Mouse (Mus musculus): ENCODE measurements around the gene Asap2. TPM values are rescaled to one million over a fixed set of nuclear protein-coding genes. Genes with fewer than 3 reads are reported as not detected.

Asap2 gene
- total RNA-seq, 2 experiments from 2014 or later: 43.2 to 45.6 TPM

DNA sequence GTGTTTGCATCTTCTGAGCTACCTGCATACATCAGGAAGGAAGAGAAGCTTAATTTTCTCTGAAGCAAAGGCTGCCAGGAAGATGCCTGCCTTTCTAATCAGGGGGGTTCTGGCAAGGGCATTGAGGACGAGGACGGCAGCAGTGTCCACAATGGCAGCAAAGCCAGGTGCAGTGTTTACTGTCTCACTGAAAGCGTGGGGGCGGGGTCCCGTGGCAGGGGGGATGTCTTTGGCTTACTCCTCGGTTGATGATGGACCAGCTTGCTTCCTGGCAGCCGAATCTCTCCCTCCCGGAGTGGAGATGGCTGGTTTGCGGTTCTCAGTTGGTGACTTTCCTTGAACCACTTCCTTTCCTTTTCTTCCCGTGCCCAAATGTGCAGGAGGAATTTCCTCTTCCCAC, 142.3 kb downstream of the Asap2 start:
- no peak for DNase-seq (ENCODE audit: low spot score in 2 of 2)

DNA sequence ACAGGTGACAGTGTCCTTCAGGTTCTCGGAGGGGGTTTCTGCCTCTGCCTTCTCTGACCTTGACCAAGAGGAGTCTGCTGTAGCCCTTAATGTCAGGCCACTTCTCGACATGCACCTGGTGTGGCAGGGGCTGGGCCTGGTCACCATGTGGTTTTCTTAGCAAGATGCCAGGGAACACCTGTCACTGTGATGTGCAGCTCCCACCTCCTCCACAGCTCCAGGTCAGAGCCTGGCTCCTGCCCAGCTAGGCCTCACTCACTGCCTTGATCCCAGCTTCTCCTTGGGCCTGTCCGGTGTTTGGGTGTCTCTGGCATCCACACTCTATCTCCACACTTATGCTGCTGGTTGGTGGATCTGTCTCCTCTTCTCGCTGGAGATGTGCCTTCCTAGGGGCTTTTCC, 142.8 kb downstream of the Asap2 start:
- no peak for DNase-seq (ENCODE audit: low spot score in 2 of 2)

DNA sequence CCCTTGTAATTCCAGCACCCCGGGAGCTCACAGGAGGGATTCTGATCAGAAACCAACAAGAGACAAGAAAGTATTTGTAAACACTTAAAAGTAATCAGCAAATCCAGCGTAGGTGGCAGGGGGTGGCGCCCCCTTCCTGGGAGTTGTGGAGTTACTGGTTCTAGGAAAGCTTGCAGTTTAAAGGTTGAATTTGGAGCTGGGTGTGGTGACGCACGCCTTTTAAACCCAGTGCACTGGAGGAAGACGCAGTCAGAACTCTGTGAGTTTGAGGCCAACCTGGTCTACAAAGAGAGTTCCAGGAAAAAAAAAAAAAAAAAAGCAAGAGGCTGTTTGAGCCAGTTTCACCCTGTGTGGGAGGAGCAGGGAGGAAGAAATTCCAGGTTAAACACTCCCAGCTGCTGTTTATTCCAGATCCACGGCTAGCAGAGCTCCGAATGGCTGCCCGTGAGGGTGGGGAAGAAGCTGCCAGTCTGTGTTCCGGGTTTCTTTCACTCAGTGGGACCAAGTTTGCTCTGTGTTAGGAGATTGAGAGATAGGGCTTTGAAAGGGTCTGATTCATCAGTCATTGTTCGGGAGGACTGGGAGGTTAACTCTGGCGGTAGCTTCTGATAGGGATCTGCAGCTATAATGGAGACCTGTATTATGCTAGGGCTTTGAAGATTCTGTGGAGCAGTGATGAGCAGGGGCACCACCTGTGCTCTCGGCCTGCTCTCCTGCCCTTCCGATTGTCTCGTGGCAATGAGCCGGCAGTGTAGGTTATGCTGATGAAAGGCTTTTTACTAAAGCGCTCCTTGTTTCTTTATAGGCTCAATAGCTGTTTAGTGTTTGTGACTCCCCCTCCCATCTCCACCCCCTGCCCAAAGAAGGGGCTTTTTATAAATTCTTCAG, 144.0 kb downstream of the Asap2 start:
- DNase-seq (ENCODE audit: low spot score in 2 of 2): no peak

DNA sequence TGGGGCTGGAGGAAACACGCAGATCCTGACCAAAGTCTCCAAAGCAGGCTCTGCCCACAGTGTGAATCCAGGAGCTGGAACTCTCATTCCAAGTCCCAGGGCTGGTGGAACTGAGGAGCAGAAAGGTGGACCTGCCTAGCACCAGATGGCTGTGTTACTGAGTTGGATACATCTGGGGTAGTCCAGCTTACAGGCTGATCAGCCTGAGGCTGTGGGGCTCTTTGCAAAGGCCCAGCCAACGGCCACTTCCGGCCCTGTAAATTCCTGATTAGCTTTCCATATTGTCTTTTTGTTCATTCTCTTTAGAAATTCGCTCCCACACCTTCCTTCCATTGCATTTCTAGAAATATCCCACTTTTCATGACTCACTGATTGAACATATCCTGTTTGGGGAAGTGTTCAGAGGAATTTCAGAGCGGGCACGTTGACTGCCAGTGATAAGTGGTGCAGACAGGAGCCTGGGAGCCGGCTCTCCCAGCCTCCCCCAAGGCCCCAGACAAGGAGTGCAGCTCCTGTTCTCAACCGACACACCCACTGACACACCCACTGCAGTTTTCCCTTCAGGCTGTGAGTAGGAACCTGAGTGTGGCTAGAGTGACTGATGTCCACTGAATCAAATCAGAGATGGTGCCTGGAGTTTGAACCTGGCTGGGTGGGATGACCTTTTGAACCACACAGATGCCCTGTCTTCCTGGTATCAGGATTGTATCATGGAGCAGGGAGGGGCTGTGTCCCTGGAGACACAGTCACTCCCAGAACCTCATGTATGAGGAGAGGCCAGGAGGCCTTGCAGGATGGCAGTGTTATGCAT, 145.6 kb downstream of the Asap2 start:
- no peak for DNase-seq (ENCODE audit: low spot score in 2 of 2)

DNA sequence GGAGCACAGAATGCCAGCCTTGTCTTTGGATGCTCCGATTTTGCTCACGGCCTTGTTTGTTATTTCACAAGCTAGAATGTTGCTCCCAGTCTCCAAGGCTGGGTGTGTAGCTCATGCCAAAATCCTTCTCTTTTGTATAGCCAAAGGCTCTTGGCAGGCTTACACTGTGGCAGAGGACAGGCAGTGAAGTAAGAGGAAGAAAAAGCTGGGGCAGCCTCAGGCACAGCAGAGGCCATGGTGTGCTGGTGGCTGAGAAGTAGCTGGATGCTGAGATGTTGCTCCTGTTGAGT, 146.1 kb downstream of the Asap2 start:
- peak; percentile 44 to 54 for DNase-seq (ENCODE audit: low spot score in 2 of 2)

- no peak for DNase-seq (ENCODE audit: low spot score in 2 of 2)
These were observed 149.3 kb downstream of the Asap2 start for GRCm38 (mm10) chr12:21139560-21139959.

DNA sequence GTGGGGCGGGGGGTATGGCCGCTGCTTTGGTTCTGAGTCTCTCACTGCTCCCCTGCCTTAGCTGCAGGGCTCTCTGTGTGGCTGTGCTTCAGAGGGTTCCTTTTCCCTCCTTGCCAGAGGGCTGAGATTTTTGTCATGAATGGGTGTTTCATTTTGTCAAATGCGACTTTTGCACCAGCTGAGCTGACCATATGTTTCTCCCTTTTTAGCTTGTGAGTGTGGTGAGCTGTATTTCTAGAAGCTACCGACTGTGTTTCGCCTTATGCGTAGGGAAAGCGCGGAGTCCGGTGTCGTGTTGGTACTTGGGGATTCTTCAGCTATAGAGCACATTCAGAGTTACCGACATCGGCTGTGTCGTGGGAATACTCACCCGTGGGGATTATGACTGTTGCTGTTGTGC, 149.9 kb downstream of the Asap2 start:
- no peak for DNase-seq (ENCODE audit: low spot score in 2 of 2)

- no peak for DNase-seq (ENCODE audit: low spot score in 2 of 2)
These were observed 150.6 kb downstream of the Asap2 start for GRCm38 (mm10) chr12:21140741-21141308.

- DNase-seq (ENCODE audit: low spot score in 2 of 2): no peak
These were observed 151.5 kb downstream of the Asap2 start for GRCm38 (mm10) chr12:21141691-21142300.

- no peak for DNase-seq (ENCODE audit: low spot score in 2 of 2)
These were observed 152.4 kb downstream of the Asap2 start for GRCm38 (mm10) chr12:21142489-21143254.

DNA sequence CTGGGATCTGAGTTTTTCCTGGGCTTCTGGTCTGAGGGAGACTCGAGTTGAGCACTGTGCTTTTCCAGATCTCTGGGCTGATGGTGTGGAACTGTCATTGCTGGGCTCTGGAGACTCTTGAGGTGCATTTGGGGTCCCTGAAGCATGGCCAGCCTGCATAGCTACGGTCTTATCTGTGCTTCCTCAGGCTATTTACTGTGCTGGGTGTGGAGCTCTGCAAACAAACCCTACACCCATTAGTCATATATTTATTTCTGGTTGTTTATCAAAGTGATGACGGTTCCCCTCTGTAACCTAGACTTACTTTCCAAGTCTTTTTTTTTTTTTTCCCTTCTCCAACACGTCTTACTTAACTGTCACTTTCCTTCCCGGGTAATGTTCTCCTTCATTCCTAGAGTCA, 154.3 kb downstream of the Asap2 start:
- no peak for DNase-seq (ENCODE audit: low spot score in 2 of 2)

GRCm38 (mm10) chr12:21145050-21145449, 154.8 kb downstream of the Asap2 start:
- no peak for DNase-seq (ENCODE audit: low spot score in 2 of 2)

DNA sequence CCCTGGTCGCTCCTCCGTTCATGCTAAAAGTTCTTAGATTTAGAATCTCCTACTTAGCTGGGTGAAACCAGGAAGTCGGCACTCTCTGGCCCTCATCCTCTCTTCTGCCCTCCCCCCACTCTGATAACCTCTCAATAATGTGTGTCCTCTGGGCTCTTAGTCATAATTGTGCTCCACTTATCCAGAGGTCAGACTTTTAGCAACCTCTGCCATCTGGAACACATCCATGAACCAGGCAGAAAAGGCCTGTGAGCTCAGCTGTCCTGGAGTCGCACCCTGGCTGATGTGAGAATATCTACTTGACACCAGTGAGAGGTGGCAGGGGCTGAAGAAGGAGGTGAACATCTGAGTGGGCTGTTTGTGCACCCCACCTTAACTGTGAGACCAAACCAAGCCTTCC, 156.6 kb downstream of the Asap2 start:
- no peak for DNase-seq (ENCODE audit: low spot score in 2 of 2)

- DNase-seq (ENCODE audit: low spot score in 2 of 2): peak; percentile 29 to 47
These were observed 163.0 kb downstream of the Asap2 start for GRCm38 (mm10) chr12:21153279-21153707.

- no peak for DNase-seq (ENCODE audit: low spot score in 2 of 2)
These were observed 164.8 kb downstream of the Asap2 start for GRCm38 (mm10) chr12:21155062-21155461.

- no peak for DNase-seq (ENCODE audit: low spot score in 2 of 2)
These were observed 169.0 kb downstream of the Asap2 start for GRCm38 (mm10) chr12:21159304-21159703.

DNA sequence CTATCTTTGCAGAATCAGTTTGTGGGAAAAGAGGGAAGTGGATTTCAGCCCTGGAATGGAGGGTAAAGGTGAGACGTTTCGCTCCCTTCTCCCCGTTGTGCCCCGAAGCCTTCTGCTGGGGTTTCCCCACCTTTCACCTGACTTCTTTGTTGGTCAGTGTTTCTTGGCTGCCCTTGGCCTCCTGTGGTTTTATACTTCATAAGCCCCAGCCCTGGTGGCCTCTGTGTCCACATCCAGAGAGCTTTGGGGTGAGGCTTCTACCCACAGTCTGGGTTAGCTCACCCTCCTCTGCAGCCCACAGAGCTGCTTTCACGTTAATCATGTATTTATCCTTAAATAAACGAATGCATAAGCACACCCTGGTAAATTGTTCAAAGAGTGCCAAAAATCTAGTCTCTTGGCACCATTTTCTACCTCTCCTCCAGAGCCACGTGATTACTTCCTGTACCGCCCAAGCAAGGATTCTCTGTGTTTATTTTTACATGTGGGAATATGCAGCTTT, 170.1 kb downstream of the Asap2 start:
- DNase-seq (ENCODE audit: low spot score in 2 of 2): no peak

- DNase-seq (ENCODE audit: low spot score in 2 of 2): no peak
These were observed 171.6 kb downstream of the Asap2 start for GRCm38 (mm10) chr12:21161841-21162240.

GRCm38 (mm10) chr12:21163706-21164105, 173.4 kb downstream of the Asap2 start:
- no peak for DNase-seq (ENCODE audit: low spot score in 2 of 2)

DNA sequence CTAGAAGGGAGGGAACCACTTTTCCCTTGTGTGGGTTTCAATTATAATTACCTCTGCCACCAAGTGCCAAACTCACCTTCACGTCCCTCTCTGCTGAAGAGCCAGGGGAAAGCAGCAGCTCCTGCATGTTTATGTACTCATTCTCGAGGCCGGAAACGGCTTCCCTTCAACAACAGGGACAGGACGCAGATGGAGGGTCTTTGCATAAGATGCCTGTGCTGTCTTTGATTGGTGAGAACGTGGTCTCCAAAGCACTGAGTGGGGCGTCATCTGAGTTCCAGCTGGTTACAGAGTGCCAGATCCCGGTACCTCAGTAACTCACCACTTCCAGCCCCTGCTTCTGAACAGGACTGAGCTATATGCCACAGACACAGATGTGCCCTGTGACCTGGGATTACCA, 174.0 kb downstream of the Asap2 start:
- DNase-seq (ENCODE audit: low spot score in 2 of 2): no peak

- no peak for DNase-seq (ENCODE audit: low spot score in 2 of 2)
These were observed 174.9 kb downstream of the Asap2 start for GRCm38 (mm10) chr12:21165157-21165556.
